Mouse (Mus musculus): ENCODE measurements around the gene Ppm1e.
"Not testable (repeated sequence)": the region's sequence is repeated elsewhere in the genome, so short reads cannot be mapped to it uniquely, and the experiment has no call there.

Gene Ppm1e

GRCm38 (mm10) chr11:87309329-87310074, 49.3 kb downstream of the Ppm1e start:
- DNase-seq (ENCODE audit: low spot score): no peak

GRCm38 (mm10) chr11:87299066-87299465, 59.8 kb downstream of the Ppm1e start:
- no peak for DNase-seq (ENCODE audit: low spot score)

GRCm38 (mm10) chr11:87296467-87296866, 62.4 kb downstream of the Ppm1e start:
- DNase-seq (ENCODE audit: low spot score): no peak

GRCm38 (mm10) chr11:87295636-87296035, 63.2 kb downstream of the Ppm1e start:
- DNase-seq (ENCODE audit: low spot score): no peak

GRCm38 (mm10) chr11:87289313-87289712, 69.5 kb downstream of the Ppm1e start:
- no peak for DNase-seq (ENCODE audit: low spot score)

GRCm38 (mm10) chr11:87286194-87286593, 72.6 kb downstream of the Ppm1e start:
- no peak for DNase-seq (ENCODE audit: low spot score)

GRCm38 (mm10) chr11:87281907-87282475, 76.8 kb downstream of the Ppm1e start:
- no peak for DNase-seq (ENCODE audit: low spot score)

- DNase-seq (ENCODE audit: low spot score): no peak
Measured at GRCm38 (mm10) chr11:87279461-87279860, 79.4 kb downstream of the Ppm1e start.

GRCm38 (mm10) chr11:87278807-87279206, 80.0 kb downstream of the Ppm1e start:
- no peak for DNase-seq (ENCODE audit: low spot score)

GRCm38 (mm10) chr11:87276240-87276985, 82.4 kb downstream of the Ppm1e start:
- DNase-seq (ENCODE audit: low spot score): no peak

GRCm38 (mm10) chr11:87275420-87276048, 83.3 kb downstream of the Ppm1e start:
- no peak for DNase-seq (ENCODE audit: low spot score)

- no peak for DNase-seq (ENCODE audit: low spot score)
Measured at GRCm38 (mm10) chr11:87272725-87273124, 86.1 kb downstream of the Ppm1e start.

- no peak for DNase-seq (ENCODE audit: low spot score)
Measured at GRCm38 (mm10) chr11:87271479-87271878, 87.3 kb downstream of the Ppm1e start.

GRCm38 (mm10) chr11:87270958-87271357, 87.9 kb downstream of the Ppm1e start:
- no peak for DNase-seq (ENCODE audit: low spot score)

GRCm38 (mm10) chr11:87270446-87270845, 88.4 kb downstream of the Ppm1e start:
- no peak for DNase-seq (ENCODE audit: low spot score)

GRCm38 (mm10) chr11:87268803-87269202, 90.0 kb downstream of the Ppm1e start:
- DNase-seq (ENCODE audit: low spot score): no peak

- no peak for DNase-seq (ENCODE audit: low spot score)
Measured at GRCm38 (mm10) chr11:87266246-87266645, 92.6 kb downstream of the Ppm1e start.

- no peak for DNase-seq (ENCODE audit: low spot score)
Measured at GRCm38 (mm10) chr11:87263946-87264345, 94.9 kb downstream of the Ppm1e start.

GRCm38 (mm10) chr11:87261705-87262104, 97.1 kb downstream of the Ppm1e start:
- not testable (repeated sequence) for DNase-seq (ENCODE audit: low spot score)

GRCm38 (mm10) chr11:87259792-87260191, 99.0 kb downstream of the Ppm1e start:
- no peak for DNase-seq (ENCODE audit: low spot score)

- DNase-seq (ENCODE audit: low spot score): no peak
Measured at GRCm38 (mm10) chr11:87257282-87257681, 101.5 kb downstream of the Ppm1e start.

GRCm38 (mm10) chr11:87254149-87254548, 104.7 kb downstream of the Ppm1e start:
- DNase-seq (ENCODE audit: low spot score): peak; percentile 26

GRCm38 (mm10) chr11:87253294-87253693, 105.5 kb downstream of the Ppm1e start:
- DNase-seq (ENCODE audit: low spot score): no peak
